Mouse (Mus musculus): ENCODE measurements around the gene Rhov. TPM values are rescaled to one million over a fixed set of nuclear protein-coding genes. Genes with fewer than 3 reads are reported as not detected.
A peak's percentile ranks its signal among the peaks of the same experiment; 100 is the strongest.

Gene Rhov
- polyA plus RNA-seq, 1 experiment from 2014 or later, result 20.9 TPM

DNA sequence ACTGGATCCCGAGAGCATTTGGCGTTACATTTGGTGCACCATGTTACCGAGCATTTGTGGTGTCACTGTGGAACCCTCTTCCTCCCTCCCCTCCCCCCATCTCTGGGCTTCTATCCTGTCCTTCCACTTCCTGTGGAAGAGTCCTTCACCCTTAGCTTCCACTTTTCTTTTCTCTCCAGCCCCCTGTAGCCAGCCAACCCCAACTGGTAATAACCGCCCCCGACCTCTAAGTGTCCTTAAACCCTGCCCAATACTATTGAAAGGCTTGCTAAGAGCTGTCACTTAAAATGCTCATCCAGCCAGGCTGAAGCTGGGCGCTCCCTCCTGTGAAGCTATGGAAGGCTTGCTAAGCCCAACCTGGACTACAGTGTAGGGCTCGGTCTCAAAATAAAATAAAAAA, 5.9 kb upstream of the Rhov start:
- ATAC-seq (ENCODE audit: low FRiP score), result no peak
- no peaks in the 10 kb centered on the region for H3K9me3 ChIP-seq (ENCODE audit: control insufficient read depth, low read length)
- H3K36me3 ChIP-seq (replicated peaks; ENCODE audit: control insufficient read depth, insufficient read depth), result no peaks in the 10 kb centered on the region
- H3K9ac ChIP-seq, result no peak overlapping the region
- H3K4me2 ChIP-seq (replicated peaks), result no peak overlapping the region
- H3K27me3 ChIP-seq (ENCODE audit: control insufficient read depth, insufficient read depth, low read length), result no peaks in the 10 kb centered on the region
- H3K4me1 ChIP-seq (replicated peaks; ENCODE audit: control insufficient read depth, insufficient read depth, low read length), result no peaks in the 10 kb centered on the region
- no peak for DNase-seq (ENCODE audit: low spot score)
- 85% methylated on average over 7 of the region's 7 CpGs for WGBS
- H3K27ac ChIP-seq, result no peak overlapping the region
- H3K4me3 ChIP-seq (replicated peaks; ENCODE audit: low read length), result no peak overlapping the region

DNA sequence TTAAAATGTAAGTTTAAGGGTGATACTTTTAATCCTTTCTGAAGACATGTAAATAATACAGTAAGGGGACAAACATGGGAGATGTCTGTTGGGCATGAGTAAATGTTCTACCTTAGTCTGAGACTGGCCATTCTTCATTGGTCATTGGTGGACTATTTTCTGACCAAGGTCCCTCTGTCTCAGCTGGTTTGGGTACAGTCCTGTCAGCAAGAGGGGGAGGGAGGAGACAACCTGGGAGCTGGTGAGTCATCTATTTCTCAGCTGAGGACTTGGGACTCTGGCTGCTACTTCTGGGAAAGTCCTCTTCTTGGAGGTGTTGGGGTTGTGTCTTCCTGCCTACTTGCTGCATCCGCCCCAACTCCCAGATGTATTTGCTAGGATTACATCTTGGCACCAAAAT, 3.1 kb upstream of the Rhov start:
- no peaks in the 10 kb centered on the region for H3K36me3 ChIP-seq (replicated peaks; ENCODE audit: control insufficient read depth, insufficient read depth)
- H3K9me3 ChIP-seq (ENCODE audit: control insufficient read depth, low read length), result no peaks in the 10 kb centered on the region
- no peak overlapping the region for H3K4me2 ChIP-seq (replicated peaks)
- 0 out of 2 replicates have a peak, but pooled peaks cover 1% of the 10 kb centered on the region for H3K27me3 ChIP-seq (ENCODE audit: control insufficient read depth, insufficient read depth, low read length)
- H3K27ac ChIP-seq, result no peak overlapping the region
- ATAC-seq (ENCODE audit: low FRiP score), result no peak
- no peak for DNase-seq (ENCODE audit: low spot score)
- 93% methylated on average over 1 of the region's 1 CpGs for WGBS
- H3K9ac ChIP-seq, result no peak overlapping the region
- no peak overlapping the region for H3K4me3 ChIP-seq (replicated peaks; ENCODE audit: low read length)
- H3K4me1 ChIP-seq (replicated peaks; ENCODE audit: control insufficient read depth, insufficient read depth, low read length), result peaks cover 6% of the 10 kb centered on the region

DNA sequence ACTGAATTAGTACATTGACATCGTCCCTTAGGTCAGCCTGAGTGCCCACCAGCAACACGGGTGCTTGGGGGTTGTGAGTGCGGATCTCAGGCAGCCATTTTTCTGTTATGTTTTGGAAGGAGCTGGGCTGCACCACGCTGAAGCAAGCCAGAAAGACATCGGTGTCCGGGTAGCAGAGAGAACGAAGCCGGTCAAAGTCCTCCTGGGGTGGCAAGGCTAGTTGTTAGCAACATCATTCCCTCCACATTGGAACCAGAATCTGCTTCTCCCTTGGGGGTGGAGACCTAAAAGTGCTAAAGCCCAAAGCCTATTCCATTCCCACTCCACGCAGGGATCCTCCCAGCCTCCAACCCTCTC, 808 bp downstream of the Rhov start:
- ATAC-seq (ENCODE audit: low FRiP score) (0 out of 2 replicates have a peak, but pooled peaks have one; percentile 2), DNase-seq (ENCODE audit: low spot score) (no peak)
- WGBS, result 55% methylated on average over 9 of the region's 9 CpGs

DNA sequence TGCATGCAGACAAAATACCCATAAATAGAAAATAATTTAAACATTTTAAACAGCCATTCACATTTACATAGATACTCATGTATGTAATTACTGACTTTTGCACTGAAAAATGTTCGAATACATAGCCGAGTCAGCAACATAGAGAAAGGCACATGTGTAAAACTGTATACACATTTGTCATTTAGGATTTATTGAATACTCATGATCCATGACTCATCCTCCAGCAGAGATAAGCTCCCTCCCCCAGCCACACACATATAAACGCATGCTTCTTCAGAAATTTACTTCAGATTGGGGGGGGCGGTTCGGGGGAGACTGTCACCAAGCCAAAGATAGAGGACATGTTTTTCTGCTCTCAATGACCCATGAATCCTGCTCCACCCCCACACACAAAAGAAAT, 7.3 kb downstream of the Rhov start:
- Histone ChIP-seq H3K36me3 (replicated peaks; ENCODE audit: control insufficient read depth, insufficient read depth) (no peaks in the 10 kb centered on the region), H3K27me3 (ENCODE audit: control insufficient read depth, insufficient read depth, low read length) (no peaks in the 10 kb centered on the region), H3K4me3 (replicated peaks; ENCODE audit: low read length) (no peak overlapping the region), H3K4me1 (replicated peaks; ENCODE audit: control insufficient read depth, insufficient read depth, low read length) (no peaks in the 10 kb centered on the region), H3K4me2 (replicated peaks) (no peak overlapping the region), H3K9ac (no peak overlapping the region), H3K9me3 (ENCODE audit: control insufficient read depth, low read length) (no peaks in the 10 kb centered on the region), H3K27ac (no peak overlapping the region; the same call in 1 of the 2 replicates)
- no peak for DNase-seq (ENCODE audit: low spot score)
- ATAC-seq (ENCODE audit: low FRiP score), result no peak
- WGBS, result 80% methylated on average over 5 of the region's 5 CpGs

More for the DNA sequence above, 808 bp downstream of the Rhov start:
- 0 out of 2 replicates have a peak, but pooled peaks cover 3% of the 10 kb centered on the region for H3K27me3 ChIP-seq (ENCODE audit: control insufficient read depth, insufficient read depth, low read length)
- peak overlapping the region; percentile 69 for H3K4me3 ChIP-seq (replicated peaks; ENCODE audit: low read length)
- H3K4me2 ChIP-seq (replicated peaks), result peak overlapping the region; percentile 76
- peaks cover 10% of the 10 kb centered on the region for H3K4me1 ChIP-seq (replicated peaks; ENCODE audit: control insufficient read depth, insufficient read depth, low read length)
- peak overlapping the region; percentile 82 for H3K9ac ChIP-seq
- no peaks in the 10 kb centered on the region for H3K36me3 ChIP-seq (replicated peaks; ENCODE audit: control insufficient read depth, insufficient read depth)
- H3K9me3 ChIP-seq (ENCODE audit: control insufficient read depth, low read length), result no peaks in the 10 kb centered on the region
- H3K27ac ChIP-seq, result no peak overlapping the region

DNA sequence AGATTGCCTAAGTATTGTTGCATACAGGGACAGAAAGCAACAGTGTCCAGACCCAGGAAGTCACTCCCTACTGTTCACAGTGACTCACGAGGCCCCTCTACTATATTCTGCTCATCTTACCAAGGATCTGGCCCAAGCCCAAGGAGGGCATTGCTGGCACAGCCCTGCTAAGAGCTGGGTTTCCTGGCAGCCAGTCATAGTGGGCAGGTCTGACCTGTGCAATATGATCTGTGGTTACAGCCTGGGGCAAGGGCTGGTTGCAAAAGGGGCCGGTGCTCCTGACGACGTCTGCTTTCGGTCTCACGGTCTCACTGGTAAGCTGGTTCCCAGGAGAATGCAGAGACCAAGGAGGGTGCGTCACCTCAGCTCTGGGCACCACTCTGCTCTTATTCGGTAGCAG, 8.1 kb downstream of the Rhov start:
- DNase-seq (ENCODE audit: low spot score) (peak; percentile 40), ATAC-seq (ENCODE audit: low FRiP score) (peak; percentile 43; the same call in 1 of the 2 replicates)
- Histone ChIP-seq H3K27ac (no peak overlapping the region), H3K9ac (no peak overlapping the region), H3K4me2 (replicated peaks) (no peak overlapping the region), H3K9me3 (ENCODE audit: control insufficient read depth, low read length) (no peaks in the 10 kb centered on the region), H3K4me1 (replicated peaks; ENCODE audit: control insufficient read depth, insufficient read depth, low read length) (no peaks in the 10 kb centered on the region), H3K36me3 (replicated peaks; ENCODE audit: control insufficient read depth, insufficient read depth) (no peaks in the 10 kb centered on the region), H3K4me3 (replicated peaks; ENCODE audit: low read length) (no peak overlapping the region), H3K27me3 (ENCODE audit: control insufficient read depth, insufficient read depth, low read length) (no peaks in the 10 kb centered on the region)
- WGBS, result 55% methylated on average over 8 of the region's 8 CpGs

DNA sequence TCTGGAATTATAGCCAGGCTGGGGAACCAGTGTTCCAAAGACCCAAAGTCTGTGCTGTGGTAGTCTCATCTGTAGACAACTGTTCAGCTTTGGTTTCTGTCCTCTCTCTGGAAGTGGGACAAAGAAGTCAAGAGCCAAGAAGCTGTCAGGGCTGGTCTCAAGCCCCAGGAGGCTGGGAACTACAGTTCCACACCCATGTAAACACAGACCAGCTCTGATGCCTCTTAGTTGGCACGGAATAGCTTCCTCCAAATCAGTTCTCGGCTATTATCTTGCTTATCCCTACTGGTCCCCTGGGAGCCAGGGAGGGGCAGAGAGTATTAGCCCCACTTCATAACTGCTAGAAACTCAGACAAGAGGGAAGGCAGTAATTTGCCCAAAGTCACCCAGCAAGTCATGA, 9.7 kb downstream of the Rhov start:
- H3K4me1 ChIP-seq (replicated peaks; ENCODE audit: control insufficient read depth, insufficient read depth, low read length), result no peaks in the 10 kb centered on the region
- H3K4me3 ChIP-seq (replicated peaks; ENCODE audit: low read length), result no peak overlapping the region
- no peaks in the 10 kb centered on the region for H3K36me3 ChIP-seq (replicated peaks; ENCODE audit: control insufficient read depth, insufficient read depth)
- no peaks in the 10 kb centered on the region for H3K9me3 ChIP-seq (ENCODE audit: control insufficient read depth, low read length)
- H3K9ac ChIP-seq, result no peak overlapping the region
- H3K27me3 ChIP-seq (ENCODE audit: control insufficient read depth, insufficient read depth, low read length), result no peaks in the 10 kb centered on the region
- H3K27ac ChIP-seq, result no peak overlapping the region
- no peak for DNase-seq (ENCODE audit: low spot score)
- ATAC-seq (ENCODE audit: low FRiP score), result no peak
- WGBS, result 44% methylated on average over 2 of the region's 2 CpGs
- no peak overlapping the region for H3K4me2 ChIP-seq (replicated peaks)

DNA sequence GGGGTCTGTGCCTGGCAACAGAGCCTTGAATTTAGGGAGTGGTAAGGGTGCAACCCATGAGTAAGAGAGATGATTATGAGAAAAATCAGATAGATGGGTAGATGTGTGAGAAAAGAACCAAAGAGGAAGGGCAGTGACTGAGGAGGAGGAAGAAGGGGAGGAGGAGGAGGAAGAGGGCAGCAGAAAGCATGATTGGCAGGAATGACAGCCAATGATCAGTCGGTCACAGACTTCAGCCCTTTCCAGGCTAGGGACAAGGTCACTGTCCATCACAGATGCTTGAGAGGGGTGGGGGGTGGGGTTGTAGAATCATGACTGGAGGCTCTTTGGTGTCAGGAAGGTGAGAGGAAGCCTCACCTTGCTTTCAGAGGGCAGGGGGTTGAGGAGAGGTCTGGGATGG, 10.6 kb downstream of the Rhov start:
- 81% methylated on average over 1 of the region's 1 CpGs for WGBS
- no peaks in the 10 kb centered on the region for H3K9me3 ChIP-seq (ENCODE audit: control insufficient read depth, low read length)
- no peaks in the 10 kb centered on the region for H3K36me3 ChIP-seq (replicated peaks; ENCODE audit: control insufficient read depth, insufficient read depth)
- no peak overlapping the region for H3K4me2 ChIP-seq (replicated peaks)
- no peak overlapping the region for H3K27ac ChIP-seq
- ATAC-seq (ENCODE audit: low FRiP score) (no peak), DNase-seq (ENCODE audit: low spot score) (no peak)
- H3K27me3 ChIP-seq (ENCODE audit: control insufficient read depth, insufficient read depth, low read length), result 0 out of 2 replicates have a peak, but pooled peaks cover 1% of the 10 kb centered on the region
- H3K4me1 ChIP-seq (replicated peaks; ENCODE audit: control insufficient read depth, insufficient read depth, low read length), result no peaks in the 10 kb centered on the region
- no peak overlapping the region for H3K9ac ChIP-seq
- no peak overlapping the region for H3K4me3 ChIP-seq (replicated peaks; ENCODE audit: low read length)

DNA sequence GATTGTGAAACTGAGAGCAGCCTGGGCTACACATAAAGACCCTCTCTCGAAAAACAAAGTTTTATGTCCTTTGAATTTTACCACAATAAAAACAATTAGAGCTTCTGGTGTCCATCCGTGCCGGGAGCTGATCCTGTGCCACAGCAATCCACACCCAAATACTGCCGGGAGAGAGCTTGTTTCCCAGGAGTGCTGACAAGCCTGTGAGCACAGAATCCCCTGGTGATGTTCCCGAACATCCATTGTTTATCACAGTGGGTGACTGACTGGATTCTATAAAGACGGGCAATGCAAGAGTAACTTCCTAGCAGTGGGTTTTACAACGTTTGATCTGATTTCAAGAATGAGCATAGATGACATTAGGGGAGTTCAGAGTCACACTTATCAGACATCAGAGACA, 16.1 kb downstream of the Rhov start:
- no peak overlapping the region for H3K27ac ChIP-seq
- DNase-seq (ENCODE audit: low spot score) (no peak), ATAC-seq (ENCODE audit: low FRiP score) (no peak)
- no peak overlapping the region for H3K9ac ChIP-seq
- 7% methylated on average over 7 of the region's 7 CpGs for WGBS
- H3K4me1 ChIP-seq (replicated peaks; ENCODE audit: control insufficient read depth, insufficient read depth, low read length), result no peaks in the 10 kb centered on the region
- no peak overlapping the region for H3K4me2 ChIP-seq (replicated peaks)
- H3K4me3 ChIP-seq (replicated peaks; ENCODE audit: low read length), result no peak overlapping the region
- no peaks in the 10 kb centered on the region for H3K36me3 ChIP-seq (replicated peaks; ENCODE audit: control insufficient read depth, insufficient read depth)
- 0 out of 2 replicates have a peak, but pooled peaks cover 3% of the 10 kb centered on the region for H3K27me3 ChIP-seq (ENCODE audit: control insufficient read depth, insufficient read depth, low read length)
- H3K9me3 ChIP-seq (ENCODE audit: control insufficient read depth, low read length), result no peaks in the 10 kb centered on the region

DNA sequence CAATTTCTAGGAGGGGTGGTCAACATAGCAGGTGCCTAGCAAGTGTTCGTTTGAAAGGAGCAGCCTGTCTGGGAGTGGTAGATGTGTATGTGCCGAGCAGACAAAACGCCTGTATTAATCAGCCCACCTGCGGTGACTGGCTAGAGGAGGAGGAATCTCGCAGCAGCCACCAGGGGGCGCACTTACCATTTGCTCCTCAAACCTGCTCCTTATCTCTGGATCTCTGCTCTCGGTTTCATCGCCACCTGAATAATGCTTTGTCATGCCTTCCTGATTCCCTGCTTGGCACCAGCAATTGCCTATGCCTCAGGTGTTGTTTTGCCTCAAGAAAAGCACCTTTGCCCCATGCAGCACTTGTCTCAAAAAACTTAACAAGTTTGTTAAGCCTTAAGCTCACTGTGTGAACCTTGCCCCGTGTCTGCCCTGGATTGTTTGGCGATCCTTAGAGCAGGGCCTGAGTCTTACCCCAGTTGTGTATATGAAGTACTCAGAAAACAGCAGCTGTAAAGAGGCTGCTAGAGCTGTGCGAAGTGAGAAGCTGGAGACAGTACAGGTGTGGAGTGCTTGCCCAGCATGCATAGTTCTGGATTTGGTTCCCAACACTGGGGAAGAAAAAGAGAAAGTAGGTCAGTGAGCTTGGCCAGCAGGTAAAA, 20.1 kb downstream of the Rhov start:
- Histone ChIP-seq H3K4me3 (replicated peaks; ENCODE audit: low read length) (no peak overlapping the region), H3K27me3 (ENCODE audit: control insufficient read depth, insufficient read depth, low read length) (0 out of 2 replicates have a peak, but pooled peaks cover 3% of the 10 kb centered on the region), H3K9me3 (ENCODE audit: control insufficient read depth, low read length) (no peaks in the 10 kb centered on the region), H3K9ac (no peak overlapping the region), H3K36me3 (replicated peaks; ENCODE audit: control insufficient read depth, insufficient read depth) (no peaks in the 10 kb centered on the region), H3K4me2 (replicated peaks) (peak overlapping the region; percentile 20; the same call in 1 of the 2 replicates), H3K27ac (no peak overlapping the region), H3K4me1 (replicated peaks; ENCODE audit: control insufficient read depth, insufficient read depth, low read length) (no peaks in the 10 kb centered on the region)
- DNase-seq (ENCODE audit: low spot score) (peak; percentile 85), ATAC-seq (ENCODE audit: low FRiP score) (peak; percentile 34; the same call in 1 of the 2 replicates)
- WGBS, result 18% methylated on average over 11 of the region's 11 CpGs
